In the genomic region with DNA sequence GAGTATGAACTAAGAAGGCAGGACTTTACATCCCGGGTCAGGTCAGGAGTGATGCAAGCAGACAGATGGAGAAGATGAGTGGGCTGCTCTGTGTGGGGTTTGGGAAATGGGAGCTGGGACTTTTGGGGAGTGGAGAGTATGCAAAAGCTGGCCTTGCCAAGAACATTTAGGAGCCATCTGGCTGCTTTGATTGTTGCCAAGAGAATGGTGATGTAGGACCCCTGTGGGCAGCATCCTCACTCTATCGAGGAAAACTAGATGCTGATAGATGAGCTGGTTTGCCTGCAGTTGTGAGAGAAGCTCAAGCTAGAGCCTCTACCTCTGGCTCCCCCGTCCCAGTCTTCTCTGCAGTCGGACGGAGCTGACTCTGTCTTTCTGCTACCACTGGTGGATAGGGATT, we compare ENCODE assay signal across 11 mouse cellular contexts. TPM values are rescaled to one million over a fixed set of nuclear protein-coding genes. Genes with fewer than 3 reads are reported as not detected.
DNase-seq lines count a peak whose midpoint lies in the region; ATAC-seq lines count a peak whose summit lies in the region.
"Had no signal": no experiment of that assay in that cellular context is flagged by ENCODE, and none has a peak within 500 bp of the region (broad histone marks: within the 10 kb centered on the region; RNA-seq: fewer than 3 reads in every experiment).

No protein-coding gene starts in this region.

- peak; percentile 75 for DNase-seq in layer of hippocampus, adult 11-12 months (ENCODE audit: low spot score)
- DNase-seq in left cerebral cortex, adult 8-10 months (ENCODE audit: low spot score in 2 of 2): peak; percentile 12 to 59
- DNase-seq in right cerebral cortex, postnatal 4 days: peak; percentile 20
- DNase-seq in T-cell, adult 2 months (ENCODE audit: low spot score): no peak
- no peak for DNase-seq in liver
- DNase-seq in heart, postnatal 14 days: no peak

- H3K4me1 ChIP-seq in neural tube, embryonic 13.5 days (replicated peaks): peaks cover 2% of the 10 kb centered on the region; the same call in 1 of the 2 replicates
- no peaks in the 10 kb centered on the region for H3K4me1 ChIP-seq in neural tube, embryonic 15.5 days
- H3K4me1 ChIP-seq: limb, embryonic 15.5 days had no signal

- H3K9me3 ChIP-seq in neural tube, embryonic 13.5 days: no peaks in the 10 kb centered on the region
- no peaks in the 10 kb centered on the region for H3K9me3 ChIP-seq in neural tube, embryonic 15.5 days (replicated peaks)
- H3K9me3 ChIP-seq: limb, embryonic 15.5 days had no signal

- no peak overlapping the region for H3K9ac ChIP-seq in neural tube, embryonic 13.5 days
- H3K9ac ChIP-seq in neural tube, embryonic 15.5 days (replicated peaks): no peak overlapping the region
- H3K9ac ChIP-seq: limb, embryonic 15.5 days had no signal

- 0 out of 2 replicates have a peak, but pooled peaks have one; percentile 40 for ATAC-seq in neural tube, embryonic 13.5 days (ENCODE audit: low read depth)
- ATAC-seq in neural tube, embryonic 15.5 days (ENCODE audit: low FRiP score): no peak

- intact Hi-C loops in heart, postnatal 14 days (cut with DNase I): no loop called here

- no peak overlapping the region for H3K4me3 ChIP-seq in neural tube, embryonic 13.5 days
- H3K4me3 ChIP-seq in neural tube, embryonic 15.5 days (replicated peaks): no peak overlapping the region
- H3K4me3 ChIP-seq: limb, embryonic 15.5 days had no signal

- H3K36me3 ChIP-seq in neural tube, embryonic 13.5 days: no peaks in the 10 kb centered on the region
- no peaks in the 10 kb centered on the region for H3K36me3 ChIP-seq in neural tube, embryonic 15.5 days
- H3K36me3 ChIP-seq: limb, embryonic 15.5 days had no signal

- 76% methylated on average over 5 of the region's 5 CpGs for WGBS in neural tube, embryonic 13.5 days
- 64% methylated on average over 5 of the region's 5 CpGs for WGBS in neural tube, embryonic 15.5 days

- H3K27ac ChIP-seq in neural tube, embryonic 13.5 days (replicated peaks): no peak overlapping the region
- H3K27ac ChIP-seq in neural tube, embryonic 15.5 days (replicated peaks): no peak overlapping the region
- H3K27ac ChIP-seq: limb, embryonic 15.5 days had no signal

- no peaks in the 10 kb centered on the region for H3K27me3 ChIP-seq in neural tube, embryonic 13.5 days
- H3K27me3 ChIP-seq in neural tube, embryonic 15.5 days (replicated peaks): no peaks in the 10 kb centered on the region
- H3K27me3 ChIP-seq: limb, embryonic 15.5 days had no signal

- H3K4me2 ChIP-seq in neural tube, embryonic 13.5 days: no peak overlapping the region
- H3K4me2 ChIP-seq in neural tube, embryonic 15.5 days: no peak overlapping the region
- H3K4me2 ChIP-seq: limb, embryonic 15.5 days had no signal

RNA-seq across cellular contexts. Expression of a gene that starts 47.5 kb away (rescaled TPM):
- polyA plus RNA-seq in neural tube, embryonic 13.5 days (2015; fragmentation: Nextera tagmentation; extraction: Ambion mirVana): 0.12 TPM in 1 of 2 replicates, not detected in the other
- polyA plus RNA-seq in neural tube, embryonic 15.5 days (2015; fragmentation: Nextera tagmentation; extraction: Ambion mirVana): 0.10 and 0.54 TPM in 2 replicates
- total RNA-seq in left cerebral cortex, adult 8-10 months (2022): under 1 TPM in 1 of 4 experiments, not detected in 3; 0.93 TPM
- total RNA-seq in heart, postnatal 14 days (2021): 1 to 10 TPM in 1 of 2 experiments, under 1 TPM in 1; 0.46 to 1.1 TPM
- total RNA-seq: common myeloid progenitor, adult 5-6 weeks; granulocyte monocyte progenitor cell, adult 5-6 weeks had no signal

Comparison
In these comparisons a context has a peak if more than half of its experiments do, and no peak if none do; other contexts are left out.
1. DNase-seq: peak in layer of hippocampus, adult 11-12 months (single experiment), left cerebral cortex, adult 8-10 months (2 of 2) and right cerebral cortex, postnatal 4 days (single experiment); none in T-cell, adult 2 months (single experiment), liver (single experiment) and heart, postnatal 14 days (0 of 2).